Mouse (Mus musculus) MEL (cell line): ENCODE results near the gene Snrpa. TPM values are rescaled to one million over a fixed set of nuclear protein-coding genes. Genes with fewer than 3 reads are reported as not detected.

ENCODE experiments used
- DNase-seq: peaks from one replicate; pipeline ENCODE4 v3.0.0; 2011; ENCODE audit warnings: low read depth, low spot score
- H3K27ac ChIP-seq: 2 replicates; pipeline ENCODE4 v1.5.1; 2012; ENCODE audit warnings: low read depth, mild to moderate bottlenecking, control low read depth, low read length, moderate library complexity; ENCODE audit not compliant: control insufficient read depth
- H3K27me3 ChIP-seq, 2 experiments: fragments of 150-350 bp in 1 of 2; sonication (generic) in 1 of 2; 2 replicates each; pipeline ENCODE4 v1.6.1; 2012; ENCODE audit warnings: low read length in 2 of 2, mild to moderate bottlenecking in 2 of 2, improper control_type of control experiment in 1 of 2, moderate library complexity in 1 of 2; ENCODE audit not compliant: insufficient read depth in 2 of 2, control insufficient read depth in 1 of 2
- H3K36me3 ChIP-seq, 2 experiments: 2 replicates each; pipeline ENCODE4 v1.6.1; 2012 to 2014; ENCODE audit warnings: low read length in 2 of 2, improper control_type of control experiment in 1 of 2, inconsistent platforms in 1 of 2, mild to moderate bottlenecking in 1 of 2; ENCODE audit not compliant: insufficient read depth in 2 of 2, control insufficient read depth in 1 of 2
- H3K4me1 ChIP-seq, 2 experiments: fragments of 150-350 bp in 1 of 2; sonication (generic) in 1 of 2; 2 replicates each; pipeline ENCODE4 v1.6.1; 2012; ENCODE audit warnings: low read length in 2 of 2, improper control_type of control experiment in 1 of 2, mild to moderate bottlenecking in 1 of 2; ENCODE audit not compliant: insufficient read depth in 2 of 2, control insufficient read depth in 1 of 2
- H3K4me3 ChIP-seq, 2 experiments: fragments of 150-350 bp in 1 of 2; sonication (generic) in 1 of 2; 2 replicates each; pipeline ENCODE4 v1.5.1; 2012; ENCODE audit warnings: low read depth in 2 of 2, low read length in 2 of 2, mild to moderate bottlenecking in 2 of 2, moderate library complexity in 2 of 2, control low read depth in 1 of 2, improper control_type of control experiment in 1 of 2; ENCODE audit not compliant: control insufficient read depth in 1 of 2, insufficient read depth in 1 of 2
- H3K79me2 ChIP-seq: 2 replicates; pipeline ENCODE4 v1.6.1; 2012; ENCODE audit warnings: mild to moderate bottlenecking, low read length, moderate library complexity; ENCODE audit not compliant: control insufficient read depth, poor library complexity, insufficient read depth
- H3K9ac ChIP-seq: 2 replicates; pipeline ENCODE4 v1.6.1; 2012; ENCODE audit warnings: low read depth, mild to moderate bottlenecking, control low read depth, low read length, moderate library complexity; ENCODE audit not compliant: control insufficient read depth, poor library complexity, severe bottlenecking
- H3K9me3 ChIP-seq: fragments of 150-350 bp; sonication (generic); replicated peaks from 2 replicates; pipeline ENCODE4 v1.6.1; 2012; ENCODE audit warnings: mild to moderate bottlenecking, low read length, improper control_type of control experiment, moderate library complexity; ENCODE audit not compliant: insufficient read depth
- BHLHE40 ChIP-seq: IDR thresholded peaks from 2 replicates; pipeline ENCODE4 v1.6.1; 2012; ENCODE audit warnings: low read depth, mild to moderate bottlenecking, inconsistent platforms, low read length, improper control_type of control experiment, borderline replicate concordance
- CHD1 ChIP-seq: IDR thresholded peaks from 2 replicates; pipeline ENCODE4 v1.6.1; 2012; ENCODE audit warnings: low read depth, mild to moderate bottlenecking, inconsistent platforms, low read length, improper control_type of control experiment
- CHD2 ChIP-seq: IDR thresholded peaks from 2 replicates; pipeline ENCODE4 v1.6.1; 2011; ENCODE audit warnings: low read length, improper control_type of control experiment
- CTCF ChIP-seq, 3 experiments: IDR thresholded peaks in 2 of 3; conservative IDR thresholded peaks in 1 of 3; 2 replicates each; pipeline ENCODE4 v1.5.1; 2011 to 2012; ENCODE audit warnings: low read length in 3 of 3, low read depth in 2 of 3, mild to moderate bottlenecking in 2 of 3, improper control_type of control experiment in 1 of 3, inconsistent platforms in 1 of 3, mixed read lengths in 1 of 3, moderate library complexity in 1 of 3; ENCODE audit not compliant: control insufficient read depth in 1 of 3, insufficient read depth in 1 of 3, poor library complexity in 1 of 3, severe bottlenecking in 1 of 3
- E2F4 ChIP-seq: IDR thresholded peaks from 2 replicates; pipeline ENCODE4 v1.6.1; 2011; ENCODE audit warnings: low read depth, low read length, improper control_type of control experiment, borderline replicate concordance
- ELF1 ChIP-seq: IDR thresholded peaks from 2 replicates; pipeline ENCODE4 v1.6.1; 2014; ENCODE audit warnings: low read depth, mild to moderate bottlenecking, inconsistent platforms, low read length, improper control_type of control experiment, moderate library complexity
- EP300 ChIP-seq, 2 experiments: IDR thresholded peaks; 2 replicates each; pipeline ENCODE4 v1.6.1; 2011; ENCODE audit warnings: improper control_type of control experiment in 2 of 2, low read length in 2 of 2, low read depth in 1 of 2, mild to moderate bottlenecking in 1 of 2
- ETS1 ChIP-seq: IDR thresholded peaks from 2 replicates; pipeline ENCODE4 v1.6.1; 2012; ENCODE audit warnings: low read depth, mild to moderate bottlenecking, inconsistent platforms, low read length, improper control_type of control experiment, moderate library complexity
- GABPA ChIP-seq: IDR thresholded peaks from 2 replicates; pipeline ENCODE4 v1.6.1; 2012; ENCODE audit warnings: low read depth, mild to moderate bottlenecking, inconsistent platforms, low read length, improper control_type of control experiment, moderate library complexity
- GATA1 ChIP-seq: IDR thresholded peaks from 2 replicates; pipeline ENCODE4 v1.6.1; 2011; ENCODE audit warnings: low read depth, low read length, improper control_type of control experiment
- HCFC1 ChIP-seq: IDR thresholded peaks from 2 replicates; pipeline ENCODE4 v1.6.1; 2012; ENCODE audit warnings: low read depth, mild to moderate bottlenecking, inconsistent platforms, low read length, improper control_type of control experiment, moderate library complexity
- JUND ChIP-seq: IDR thresholded peaks from 2 replicates; pipeline ENCODE4 v1.6.1; 2011; ENCODE audit warnings: low read depth, mild to moderate bottlenecking, improper control_type of control experiment, low read length
- KAT2A ChIP-seq: conservative IDR thresholded peaks from 2 replicates; pipeline ENCODE4 v1.6.1; 2012; ENCODE audit warnings: low read depth, low read length, improper control_type of control experiment, inconsistent platforms
- MAFK ChIP-seq: IDR thresholded peaks from 2 replicates; pipeline ENCODE4 v1.6.1; 2011; ENCODE audit warnings: low read depth, mild to moderate bottlenecking, low read length, improper control_type of control experiment, borderline replicate concordance
- MAX ChIP-seq: IDR thresholded peaks from 2 replicates; pipeline ENCODE4 v1.6.1; 2011; ENCODE audit warnings: low read length, improper control_type of control experiment
- MEF2A ChIP-seq: IDR thresholded peaks from 2 replicates; pipeline ENCODE4 v1.6.1; 2014; ENCODE audit warnings: low read depth, mild to moderate bottlenecking, inconsistent platforms, low read length, improper control_type of control experiment; ENCODE audit not compliant: poor library complexity, insufficient replicate concordance, severe bottlenecking; ENCODE audit errors: extremely low read depth
- MXI1 ChIP-seq: IDR thresholded peaks from 2 replicates; pipeline ENCODE4 v1.6.1; 2011; ENCODE audit warnings: mild to moderate bottlenecking, low read depth, low read length, improper control_type of control experiment
- MYB ChIP-seq: IDR thresholded peaks from 2 replicates; pipeline ENCODE4 v1.6.1; 2011; ENCODE audit warnings: mild to moderate bottlenecking, low read depth, low read length, improper control_type of control experiment
- MYC ChIP-seq: IDR thresholded peaks from 2 replicates; pipeline ENCODE4 v1.6.1; 2011; ENCODE audit warnings: low read depth, mild to moderate bottlenecking, low read length, improper control_type of control experiment, moderate library complexity
- NELFE ChIP-seq: IDR thresholded peaks from 2 replicates; pipeline ENCODE4 v1.6.1; 2011; ENCODE audit warnings: low read depth, low read length, improper control_type of control experiment
- NRF1 ChIP-seq: IDR thresholded peaks from 2 replicates; pipeline ENCODE4 v1.6.1; 2014; ENCODE audit warnings: low read depth, mild to moderate bottlenecking, inconsistent platforms, low read length, improper control_type of control experiment, moderate library complexity; ENCODE audit not compliant: poor library complexity, insufficient read depth, severe bottlenecking
- POLR2A ChIP-seq, 2 experiments: IDR thresholded peaks; 2 replicates each; pipeline ENCODE4 v1.6.1; 2011 to 2012; ENCODE audit warnings: low read length in 2 of 2, mild to moderate bottlenecking in 2 of 2, control low read depth in 1 of 2, improper control_type of control experiment in 1 of 2, low read depth in 1 of 2, moderate library complexity in 1 of 2; ENCODE audit not compliant: control insufficient read depth in 1 of 2, insufficient read depth in 1 of 2, poor library complexity in 1 of 2
- POLR2AphosphoS2 ChIP-seq: IDR thresholded peaks from 2 replicates; pipeline ENCODE4 v1.6.1; 2011; ENCODE audit warnings: low read length, improper control_type of control experiment
- POLR2AphosphoS5 ChIP-seq: IDR thresholded peaks from 2 replicates; pipeline ENCODE4 v1.6.1; 2012; ENCODE audit warnings: low read depth, borderline replicate concordance, mild to moderate bottlenecking, inconsistent platforms, low read length, moderate library complexity, mixed read lengths
- RAD21 ChIP-seq: IDR thresholded peaks from 2 replicates; pipeline ENCODE4 v1.6.1; 2011; ENCODE audit warnings: mild to moderate bottlenecking, low read depth, low read length, improper control_type of control experiment
- RCOR1 ChIP-seq: IDR thresholded peaks from 2 replicates; pipeline ENCODE4 v1.6.1; 2012; ENCODE audit warnings: low read depth, mild to moderate bottlenecking, inconsistent platforms, low read length, improper control_type of control experiment
- SIN3A ChIP-seq: IDR thresholded peaks from 2 replicates; pipeline ENCODE4 v1.6.1; 2012; ENCODE audit warnings: low read length, improper control_type of control experiment, inconsistent platforms
- SMC3 ChIP-seq: IDR thresholded peaks from 2 replicates; pipeline ENCODE4 v1.6.1; 2011; ENCODE audit warnings: low read depth, low read length, improper control_type of control experiment
- TAL1 ChIP-seq: IDR thresholded peaks from 2 replicates; pipeline ENCODE4 v1.6.1; 2012; ENCODE audit warnings: mild to moderate bottlenecking, inconsistent platforms, low read length, moderate library complexity, mixed read lengths
- TBP ChIP-seq: IDR thresholded peaks from 2 replicates; pipeline ENCODE4 v1.8.0; 2011; ENCODE audit warnings: low read depth, low read length, improper control_type of control experiment
- TCF12 ChIP-seq: IDR thresholded peaks from 2 replicates; pipeline ENCODE4 v1.6.1; 2014; ENCODE audit warnings: low read depth, mild to moderate bottlenecking, inconsistent platforms, low read length, improper control_type of control experiment, moderate library complexity
- UBTF ChIP-seq: IDR thresholded peaks from 2 replicates; pipeline ENCODE4 v1.6.1; 2012; ENCODE audit warnings: low read depth, mild to moderate bottlenecking, inconsistent platforms, low read length, improper control_type of control experiment, moderate library complexity, borderline replicate concordance; ENCODE audit not compliant: insufficient read depth
- USF1 ChIP-seq: IDR thresholded peaks from 2 replicates; pipeline ENCODE4 v1.6.1; 2014; ENCODE audit warnings: low read depth, mild to moderate bottlenecking, inconsistent platforms, low read length, improper control_type of control experiment, moderate library complexity
- USF2 ChIP-seq, 2 experiments: IDR thresholded peaks; 2 replicates each; pipeline ENCODE4 v1.6.1; 2011 to 2012; ENCODE audit warnings: improper control_type of control experiment in 2 of 2, low read length in 2 of 2, borderline replicate concordance in 1 of 2, inconsistent platforms in 1 of 2, low read depth in 1 of 2, mild to moderate bottlenecking in 1 of 2; ENCODE audit not compliant: insufficient read depth in 1 of 2
- ZC3H11A ChIP-seq: IDR thresholded peaks from 2 replicates; pipeline ENCODE4 v1.6.1; 2012; ENCODE audit warnings: low read depth, mild to moderate bottlenecking, inconsistent platforms, low read length, improper control_type of control experiment
- ZKSCAN1 ChIP-seq: IDR thresholded peaks from 2 replicates; pipeline ENCODE4 v1.6.1; 2012; ENCODE audit warnings: low read depth, mild to moderate bottlenecking, inconsistent platforms, low read length, improper control_type of control experiment, moderate library complexity
- ZMIZ1 ChIP-seq: IDR thresholded peaks from 2 replicates; pipeline ENCODE4 v1.6.1; 2012; ENCODE audit warnings: low read depth, mild to moderate bottlenecking, inconsistent platforms, low read length, improper control_type of control experiment, moderate library complexity
- ZNF384 ChIP-seq: IDR thresholded peaks from 2 replicates; pipeline ENCODE4 v1.6.1; 2012; ENCODE audit warnings: low read depth, mild to moderate bottlenecking, inconsistent platforms, low read length, improper control_type of control experiment
- polyA plus RNA-seq, 2 experiments: library from polyadenylated mRNA; stranded (reverse) in 1 of 2; unstranded in 1 of 2; fragments of >175 nt in 1 of 2; fragments of >200 nt in 1 of 2; gene quantifications; 2 replicates each; pipeline versions ENCODE4 v1.2.1 to v1.2.4; 2012; ENCODE audit warnings: low replicate concordance in 2 of 2, low read depth in 1 of 2; ENCODE audit not compliant: insufficient read length in 2 of 2, insufficient read depth in 1 of 2, missing spikeins in 1 of 2
- total RNA-seq: library from RNA; depleted of rRNA; stranded (reverse); fragments of 300-350 nt; gene quantifications from 2 replicates; pipeline ENCODE4 v1.2.3, GENCODE M21; 2012

Gene Snrpa
- total and polyA plus RNA-seq, 3 experiments, result 128 to 310 TPM; not detected in 1

- DNase-seq, result peak; percentile 84
- Histone ChIP-seq H3K27me3 (no peaks in the 10 kb centered on the region), H3K27ac (no peak overlapping the region), H3K9ac (no peak overlapping the region), H3K4me1 (no peaks in the 10 kb centered on the region), H3K9me3 (no peaks in the 10 kb centered on the region), H3K36me3 (no peaks in the 10 kb centered on the region), H3K4me3 (no peak overlapping the region), H3K79me2 (peaks cover 1% of the 10 kb centered on the region; the same call in 1 of the 2 replicates)
- TF ChIP-seq CHD2 (no peak), NRF1 (no peak), USF2 (IDR thresholded peaks at IDR 0.05; ENCODE audit: borderline replicate concordance in 1 of 2, insufficient read depth in 1 of 2, low read depth in 1 of 2, low read length in 2 of 2) (no peak), MAX (no peak), JUND (no peak), POLR2AphosphoS5 (no peak), MYC (peak; percentile 69; the same call in 1 of the 2 replicates), ETS1 (no peak), NELFE (no peak), EP300 (IDR thresholded peaks at IDR 0.05; ENCODE audit: low read depth in 1 of 2, low read length in 2 of 2) (no peak), SIN3A (peak; percentile 74), USF1 (no peak), TBP (no peak), GABPA (no peak), MXI1 (no peak), MYB (no peak), ZC3H11A (peak; percentile 39; the same call in 1 of the 2 replicates), POLR2A (IDR thresholded peaks at IDR 0.05; ENCODE audit: control insufficient read depth in 1 of 2, insufficient read depth in 1 of 2, low read depth in 1 of 2, low read length in 2 of 2, poor library complexity in 1 of 2) (no peak), CTCF (IDR thresholded peaks at IDR 0.05 in 2 of 3, conservative IDR thresholded peaks at IDR 0.05 in 1 of 3; ENCODE audit: control insufficient read depth in 1 of 3, insufficient read depth in 1 of 3, low read depth in 2 of 3, low read length in 3 of 3, poor library complexity in 1 of 3, severe bottlenecking in 1 of 3) (peak; percentile 90 to 93 (median 90)), POLR2AphosphoS2 (0 out of 2 replicates have a peak, but pooled peaks have one; percentile 39), RCOR1 (no peak), TAL1 (no peak), CHD1 (no peak), E2F4 (no peak), ZNF384 (no peak), MEF2A (no peak), TCF12 (no peak), MAFK (no peak), GATA1 (no peak), ZMIZ1 (no peak), ZKSCAN1 (no peak), BHLHE40 (no peak), KAT2A (no peak), SMC3 (peak; percentile 85), RAD21 (peak; percentile 59), HCFC1 (peak; percentile 30; the same call in 1 of the 2 replicates), ELF1 (no peak), UBTF (no peak)
Observed at GRCm38 (mm10) chr7:27159882-27160281, 36.2 kb downstream of the Snrpa start.
